Mouse (Mus musculus) bone marrow macrophage, adult 2 months (primary cell): Measurements from ENCODE around the gene Trip10.

Experiments
- CTCF ChIP-seq: IDR thresholded peaks from 2 replicates; pipeline ENCODE4 v1.5.1; 2012; ENCODE audit warnings: low read depth, mild to moderate bottlenecking, low read length, moderate library complexity
- POLR2A ChIP-seq: IDR thresholded peaks from 2 replicates; pipeline ENCODE4 v1.6.1; 2012; ENCODE audit warnings: mild to moderate bottlenecking, low read depth, low read length, borderline replicate concordance

DNA sequence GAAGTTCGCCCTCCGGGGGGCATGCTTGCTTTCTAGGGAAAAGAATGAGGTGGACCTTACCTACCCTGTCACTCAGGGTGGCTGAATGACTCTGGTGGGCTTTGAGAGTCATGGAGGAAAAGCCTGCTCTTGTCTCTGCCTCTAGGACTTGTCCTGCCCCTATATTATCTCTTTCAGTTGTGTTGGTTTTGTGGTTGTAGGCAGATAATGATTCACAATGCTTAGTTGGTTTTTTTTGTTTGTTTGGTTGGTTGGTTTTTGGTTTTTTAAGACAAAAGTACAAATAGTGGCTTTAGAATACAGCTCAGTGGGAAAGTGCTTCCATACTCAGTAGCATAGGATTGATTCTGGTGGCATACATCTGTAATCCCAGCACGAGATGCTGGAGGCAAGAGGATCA lies 20.4 kb upstream of the Trip10 start:
- TF ChIP-seq POLR2A (no peak), CTCF (no peak)
